Mouse (Mus musculus) lung, adult 2 months (tissue): ENCODE results near the gene Tenm3.

Source experiments
- CTCF ChIP-seq: fragments of 200-500 bp; IDR thresholded peaks from 2 replicates; pipeline ENCODE4 v1.5.1; 2011; ENCODE audit warnings: mild to moderate bottlenecking, low read length, control low read depth; ENCODE audit not compliant: insufficient read depth
- POLR2A ChIP-seq: fragments of 200-500 bp; IDR thresholded peaks from 2 replicates; pipeline ENCODE4 v1.6.1; 2011; ENCODE audit warnings: low read depth, mild to moderate bottlenecking, control low read depth, low read length, borderline replicate concordance; ENCODE audit errors: extremely low read depth

DNA sequence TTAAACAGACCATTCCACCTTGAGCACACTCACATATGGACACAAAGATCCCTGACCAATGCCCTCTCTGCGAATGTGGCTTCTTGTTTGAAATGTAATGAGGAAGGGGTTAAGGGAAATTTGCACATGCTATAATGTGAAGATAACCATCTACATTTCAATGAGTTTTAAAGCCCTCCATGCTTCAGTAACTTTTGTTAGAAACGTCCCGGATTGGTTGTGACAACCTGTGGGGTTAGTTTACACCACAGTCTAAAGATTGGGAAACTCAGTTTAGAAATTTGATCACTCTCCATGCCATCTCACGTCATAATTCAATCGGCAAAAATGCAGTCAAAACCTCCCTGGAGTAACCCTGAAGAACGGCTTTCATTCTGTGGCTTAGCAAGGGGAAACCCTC, 78.5 kb downstream of the Tenm3 start:
- no peak for TF ChIP-seq POLR2A
- TF ChIP-seq CTCF: no peak
